In genomic region chr11:24061819-24062218, GRCm38 (mm10) we compare ENCODE assay signal across 9 mouse cellular contexts. TPM values are rescaled to one million over a fixed set of nuclear protein-coding genes. Genes with fewer than 3 reads are reported as not detected.
DNase-seq lines count a peak whose midpoint lies in the region; ATAC-seq and TF ChIP-seq lines count a peak whose summit lies in the region.
"Had no signal": no experiment of that assay in that cellular context is flagged by ENCODE, and none has a peak within 500 bp of the region (broad histone marks: within the 10 kb centered on the region; RNA-seq: fewer than 3 reads in every experiment).

No protein-coding gene starts in this region.

- H3K9me3 ChIP-seq in heart, embryonic 14.5 days (ENCODE audit: control insufficient read depth, low read length), result no peaks in the 10 kb centered on the region
- H3K9me3 ChIP-seq in hindbrain, embryonic 16.5 days (ENCODE audit: control insufficient read depth, low read length), result no peaks in the 10 kb centered on the region
- H3K9me3 ChIP-seq in midbrain, postnatal 0 days (ENCODE audit: low read length), result no peaks in the 10 kb centered on the region

- H3K27me3 ChIP-seq in heart, embryonic 14.5 days (ENCODE audit: control insufficient read depth, insufficient read depth, low read length), result peaks cover 38% of the 10 kb centered on the region
- H3K27me3 ChIP-seq in heart, adult 2 months (ENCODE audit: control insufficient read depth, insufficient read depth, low read length), result peaks cover 8% of the 10 kb centered on the region; the same call in 1 of the 2 replicates
- no peaks in the 10 kb centered on the region for H3K27me3 ChIP-seq in hindbrain, embryonic 16.5 days (replicated peaks; ENCODE audit: control insufficient read depth, insufficient read depth, low read length)
- no peaks in the 10 kb centered on the region for H3K27me3 ChIP-seq in midbrain, postnatal 0 days (ENCODE audit: insufficient read depth, low read length)

- H3K36me3 ChIP-seq in heart, embryonic 14.5 days (ENCODE audit: control insufficient read depth, insufficient read depth, low read length), result no peaks in the 10 kb centered on the region
- no peaks in the 10 kb centered on the region for H3K36me3 ChIP-seq in heart, adult 2 months (ENCODE audit: control insufficient read depth, insufficient read depth, low read length)
- H3K36me3 ChIP-seq in hindbrain, embryonic 16.5 days (ENCODE audit: control insufficient read depth, insufficient read depth, low read length), result no peaks in the 10 kb centered on the region
- H3K36me3 ChIP-seq in midbrain, postnatal 0 days (ENCODE audit: insufficient read depth, low read length), result no peaks in the 10 kb centered on the region

- peak overlapping the region; percentile 18 to 33 for H3K4me3 ChIP-seq in heart, embryonic 14.5 days (ENCODE audit: control insufficient read depth in 1 of 2, insufficient read depth in 1 of 2, low read depth in 1 of 2, low read length in 2 of 2)
- H3K4me3 ChIP-seq in heart, adult 2 months, result no peak overlapping the region
- H3K4me3 ChIP-seq in hindbrain, embryonic 16.5 days (ENCODE audit: low read length), result peak overlapping the region; percentile 39
- peak overlapping the region; percentile 37 for H3K4me3 ChIP-seq in midbrain, postnatal 0 days (ENCODE audit: low read depth, low read length)
- H3K4me3 ChIP-seq: myocyte had no signal

- no peak for TF ChIP-seq POLR2A in heart, adult 2 months (IDR thresholded peaks at IDR 0.05; ENCODE audit: insufficient read depth, low read depth, low read length)

- WGBS in heart, embryonic 14.5 days, result 2% methylated on average over 14 of the region's 14 CpGs
- 5% methylated on average over 14 of the region's 14 CpGs for WGBS in heart, adult 2 months
- WGBS in hindbrain, embryonic 16.5 days, result 0% methylated on average over 14 of the region's 14 CpGs
- WGBS in midbrain, postnatal 0 days, result 1% methylated on average over 14 of the region's 14 CpGs

- ATAC-seq in heart, embryonic 14.5 days (ENCODE audit: insufficient number of reproducible peaks, insufficient read depth, low FRiP score, low read depth), result no peak
- ATAC-seq in hindbrain, embryonic 16.5 days, result peak; percentile 69; the same call in 1 of the 2 replicates
- peak; percentile 76 for ATAC-seq in midbrain, postnatal 0 days (ENCODE audit: low FRiP score)

- H3K79me2 ChIP-seq in heart, adult 2 months (replicated peaks; ENCODE audit: control insufficient read depth, insufficient read depth, low read length), result no peaks in the 10 kb centered on the region

- no peak overlapping the region for H3K27ac ChIP-seq in heart, embryonic 14.5 days (replicated peaks in 1 of 2; ENCODE audit: control insufficient read depth in 1 of 2, insufficient read depth in 1 of 2, low read depth in 2 of 2, low read length in 2 of 2)
- no peak overlapping the region for H3K27ac ChIP-seq in heart, adult 2 months
- no peak overlapping the region; the same call in 1 of the 2 replicates for H3K27ac ChIP-seq in hindbrain, embryonic 16.5 days (ENCODE audit: low read depth, low read length)
- no peak overlapping the region for H3K27ac ChIP-seq in midbrain, postnatal 0 days (ENCODE audit: low read depth, low read length)

- intact Hi-C loops in heart, adult 2 months (cut with DNase I), result no loop called here

- H3K9ac ChIP-seq in heart, embryonic 14.5 days (ENCODE audit: low read length), result no peak overlapping the region; the same call in 1 of the 2 replicates
- no peak overlapping the region for H3K9ac ChIP-seq in heart, adult 2 months (ENCODE audit: low read depth, low read length)
- H3K9ac ChIP-seq in hindbrain, embryonic 16.5 days (ENCODE audit: low read depth, low read length), result peak overlapping the region; percentile 65
- H3K9ac ChIP-seq in midbrain, postnatal 0 days (replicated peaks; ENCODE audit: low read length, poor library complexity, severe bottlenecking), result peak overlapping the region; percentile 46; the same call in 1 of the 2 replicates

- H3K4me2 ChIP-seq in heart, embryonic 14.5 days (ENCODE audit: low read length), result peak overlapping the region; percentile 67
- peak overlapping the region; percentile 57 for H3K4me2 ChIP-seq in hindbrain, embryonic 16.5 days (ENCODE audit: low read length)
- peak overlapping the region; percentile 73 for H3K4me2 ChIP-seq in midbrain, postnatal 0 days (ENCODE audit: low read depth, low read length, poor library complexity, severe bottlenecking)

- no peak for TF ChIP-seq CTCF in heart, adult 2 months (IDR thresholded peaks at IDR 0.05)
- TF ChIP-seq CTCF in midbrain, postnatal 0 days (IDR thresholded peaks at IDR 0.05), result no peak

- no peak for TF ChIP-seq EP300 in heart, adult 2 months (IDR thresholded peaks at IDR 0.05; ENCODE audit: insufficient read depth, low read depth, low read length)

- H3K4me1 ChIP-seq in heart, embryonic 14.5 days (ENCODE audit: control insufficient read depth in 2 of 2, insufficient read depth in 2 of 2, low read length in 2 of 2), result peaks cover 0 to 7% of the 10 kb centered on the region in 2 experiments; a peak in 3 of 4 replicates
- H3K4me1 ChIP-seq in heart, adult 2 months (ENCODE audit: control insufficient read depth, insufficient read depth, low read length), result no peaks in the 10 kb centered on the region
- H3K4me1 ChIP-seq in hindbrain, embryonic 16.5 days (ENCODE audit: control insufficient read depth, insufficient read depth, low read depth, low read length), result peaks cover 12% of the 10 kb centered on the region
- 0 out of 2 replicates have a peak, but pooled peaks cover 2% of the 10 kb centered on the region for H3K4me1 ChIP-seq in midbrain, postnatal 0 days (ENCODE audit: insufficient read depth, low read length)

- DNase-seq in heart, adult 2 months, result no peak
- peak; percentile 70 for DNase-seq in embryo, embryonic 10.5 days (ENCODE audit: low spot score)
- no peak for DNase-seq in midbrain, postnatal 0 days (ENCODE audit: low spot score)
- DNase-seq in cerebellum, adult 9-11 months, result no peak
- no peak for DNase-seq in frontal cortex, postnatal 36 days (ENCODE audit: low spot score in 2 of 2)
- DNase-seq in gastrocnemius, postnatal 4 days (ENCODE audit: low spot score in 2 of 2), result no peak

RNA-seq across cellular contexts. Expression of gene A830031A19Rik, which starts 13.0 kb away (rescaled TPM):
- not detected in 2 replicates for polyA plus RNA-seq in heart, embryonic 14.5 days (2014; fragmentation: Nextera tagmentation; extraction: Ambion mirVana)
- not detected for total RNA-seq in heart, adult 2 months (2021)
- polyA plus RNA-seq in heart, adult 2 months (2012; rRNA removed), result not detected in 2 replicates
- polyA plus RNA-seq in hindbrain, embryonic 16.5 days (2015; fragmentation: Nextera tagmentation; extraction: Ambion mirVana), result 0.21 TPM in 1 of 2 replicates, not detected in the other
- total RNA-seq in midbrain, postnatal 0 days (2014; rRNA removed), result not detected in 2 replicates
- 0.38 TPM in 1 of 2 replicates, not detected in the other for polyA plus RNA-seq in midbrain, postnatal 0 days (2015; fragmentation: Nextera tagmentation; extraction: Ambion mirVana)
- total RNA-seq in gastrocnemius, postnatal 4 days (2021), result not detected
- polyA plus RNA-seq: myocyte had no signal

RNA-seq across cellular contexts. Expression of gene Bcl11a, which starts 16.0 kb away (rescaled TPM):
- polyA plus RNA-seq in heart, embryonic 14.5 days (2014; fragmentation: Nextera tagmentation; extraction: Ambion mirVana), result 17.3 and 17.4 TPM in 2 replicates
- 1 to 10 TPM; 2.4 to 4.2 TPM for total RNA-seq in heart, adult 2 months (2021)
- polyA plus RNA-seq in heart, adult 2 months (2012; rRNA removed), result 1.1 and 1.7 TPM in 2 replicates
- polyA plus RNA-seq in hindbrain, embryonic 16.5 days (2015; fragmentation: Nextera tagmentation; extraction: Ambion mirVana), result 97.9 and 105 TPM in 2 replicates
- 40.9 and 44.6 TPM in 2 replicates for total RNA-seq in midbrain, postnatal 0 days (2014; rRNA removed)
- 80.9 and 85.4 TPM in 2 replicates for polyA plus RNA-seq in midbrain, postnatal 0 days (2015; fragmentation: Nextera tagmentation; extraction: Ambion mirVana)
- total RNA-seq in gastrocnemius, postnatal 4 days (2021), result under 1 TPM; 0.67 to 0.83 TPM
- polyA plus RNA-seq: myocyte had no signal

Comparison
In these comparisons a context has a peak if more than half of its experiments do, and no peak if none do; other contexts are left out.
1. H3K9ac ChIP-seq: peak in hindbrain, embryonic 16.5 days (single experiment) and midbrain, postnatal 0 days (single experiment); none in heart, embryonic 14.5 days (single experiment) and heart, adult 2 months (single experiment).
2. Peak in every context shown above with its lines, with median percentiles within 50 percentile points of each other: H3K4me2 ChIP-seq.